Mouse (Mus musculus) adrenal gland, postnatal 14 days (tissue): ENCODE measurements around the gene Aldh3a1. TPM values are rescaled to one million over a fixed set of nuclear protein-coding genes. Genes with fewer than 3 reads are reported as not detected.

Experiments
- DNase-seq: peaks from one replicate; pipeline ENCODE4 v3.0.0; 2021; ENCODE audit warnings: mixed read lengths
- total RNA-seq: library from RNA; stranded (reverse); gene quantifications from 2 replicates; pipeline ENCODE4 v1.2.3, GENCODE M21; 2021

The Aldh3a1 gene
- total RNA-seq, 1 experiment from 2014 or later, result not detected

DNA sequence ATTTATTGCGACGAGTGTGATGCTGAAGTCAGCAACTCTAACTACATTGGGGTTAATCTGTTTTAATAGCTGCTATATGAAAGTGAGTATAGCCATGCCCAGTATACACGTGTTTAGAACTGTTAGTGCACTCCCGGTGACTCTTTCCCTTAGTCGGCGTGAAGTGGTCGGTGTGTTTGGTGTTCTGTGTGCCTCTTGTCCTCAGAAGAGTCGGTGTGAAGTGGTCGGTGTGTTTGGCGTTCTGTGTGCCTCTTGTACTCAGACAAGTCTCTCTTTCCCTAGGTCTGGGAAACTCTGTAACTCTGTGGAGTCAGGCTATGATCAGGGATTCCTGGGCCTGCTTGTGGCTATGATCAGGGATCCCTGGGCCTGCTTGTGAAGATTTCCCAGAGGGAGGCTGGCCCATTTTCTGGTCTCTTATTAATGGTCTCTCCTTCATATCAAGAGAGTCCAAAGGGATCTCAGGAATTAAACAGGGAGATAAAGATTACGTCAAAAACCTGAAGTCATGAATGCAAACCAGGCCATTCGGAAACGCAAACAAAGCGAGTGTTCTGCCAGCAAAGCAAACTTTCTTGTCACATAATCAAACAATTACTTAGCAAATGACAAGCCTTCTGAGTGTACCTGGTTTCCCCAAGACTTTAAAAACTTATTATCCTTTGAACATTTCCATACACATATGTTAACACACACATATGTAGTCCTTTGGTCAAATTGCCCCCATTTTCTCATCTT lies 10.6 kb upstream of the Aldh3a1 start:
- DNase-seq, result no peak

GRCm38 (mm10) chr11:61197935-61198334 lies 9.4 kb upstream of the Aldh3a1 start:
- DNase-seq, result no peak

- no peak for DNase-seq
Measured at GRCm38 (mm10) chr11:61199620-61200362, 7.5 kb upstream of the Aldh3a1 start.

DNA sequence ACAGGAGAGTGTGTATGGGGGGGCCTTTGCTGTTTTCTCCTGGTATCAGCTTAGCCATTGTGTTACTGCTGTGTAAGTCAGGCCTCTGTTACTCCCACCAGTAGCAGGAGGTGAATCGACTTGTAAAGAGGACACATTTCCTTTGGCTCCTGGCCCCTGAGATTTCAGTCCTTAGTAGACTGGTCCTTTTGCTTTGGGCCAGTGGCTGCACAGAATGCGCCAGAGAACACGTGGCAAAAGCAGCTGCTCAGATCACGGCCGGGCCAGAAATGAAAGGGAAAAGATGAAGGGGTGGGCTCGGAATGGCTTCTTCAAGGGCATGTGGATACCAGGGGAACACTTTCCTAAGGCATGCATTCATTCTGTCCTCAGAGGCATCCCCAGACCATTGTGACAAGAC lies 5.2 kb upstream of the Aldh3a1 start:
- no peak for DNase-seq

DNA sequence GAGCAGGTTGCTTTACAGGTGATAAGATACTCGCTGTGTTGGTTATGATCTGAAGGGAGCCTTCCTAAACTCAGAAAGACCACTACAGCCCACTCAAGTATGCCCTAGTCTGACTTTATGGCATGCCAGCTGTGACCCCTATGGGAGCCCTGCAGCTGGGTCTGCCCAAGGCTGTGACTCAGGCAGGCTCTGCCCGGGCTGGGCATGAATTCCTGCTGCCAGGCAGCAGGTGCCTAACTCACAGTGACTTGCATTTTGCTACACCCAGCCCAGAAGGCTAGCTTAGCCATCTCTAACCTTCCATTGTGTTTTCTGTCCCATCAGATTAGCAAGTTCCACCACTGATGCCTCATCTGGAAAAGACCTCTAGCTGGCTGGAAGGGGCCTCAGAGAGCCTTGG lies 4.5 kb upstream of the Aldh3a1 start:
- DNase-seq, result no peak

DNA sequence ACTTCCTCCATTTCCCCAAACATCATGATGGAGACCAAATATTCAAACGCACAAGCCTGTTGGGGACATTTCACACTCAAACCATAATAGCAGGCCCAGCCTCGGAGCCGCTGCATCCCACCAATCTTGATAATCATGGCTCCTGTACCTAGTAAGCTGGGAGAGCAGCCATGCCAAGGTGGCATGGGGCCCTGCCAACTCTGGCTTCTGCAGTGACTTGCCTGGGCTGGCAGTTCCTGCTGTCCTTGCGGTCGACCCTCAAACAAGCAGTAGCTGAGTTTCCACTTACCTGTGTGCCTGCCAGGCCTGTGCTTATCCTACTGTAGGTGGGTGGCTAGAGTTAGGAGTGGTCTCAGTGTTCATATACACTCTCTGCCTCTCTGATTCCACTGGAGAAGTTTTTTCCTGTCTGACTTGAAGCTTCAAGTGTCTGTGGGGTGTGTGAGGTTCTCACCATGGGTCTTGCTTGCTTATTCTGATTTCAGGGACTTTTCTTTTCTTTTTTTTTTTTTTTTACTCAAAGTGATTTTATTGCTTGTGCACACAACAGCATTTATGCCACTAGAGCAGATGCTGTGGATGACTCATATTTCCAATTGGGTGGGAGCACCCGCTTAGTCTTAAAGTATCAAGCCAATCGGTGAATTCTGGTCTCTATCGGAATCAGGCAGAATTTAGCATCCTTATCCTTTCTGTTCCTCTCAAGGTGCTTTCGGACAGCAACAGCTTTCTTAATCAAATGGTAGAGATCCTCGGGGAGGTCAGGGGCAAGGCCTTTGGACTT lies 2.0 kb upstream of the Aldh3a1 start:
- DNase-seq, result peak; percentile 26

DNA sequence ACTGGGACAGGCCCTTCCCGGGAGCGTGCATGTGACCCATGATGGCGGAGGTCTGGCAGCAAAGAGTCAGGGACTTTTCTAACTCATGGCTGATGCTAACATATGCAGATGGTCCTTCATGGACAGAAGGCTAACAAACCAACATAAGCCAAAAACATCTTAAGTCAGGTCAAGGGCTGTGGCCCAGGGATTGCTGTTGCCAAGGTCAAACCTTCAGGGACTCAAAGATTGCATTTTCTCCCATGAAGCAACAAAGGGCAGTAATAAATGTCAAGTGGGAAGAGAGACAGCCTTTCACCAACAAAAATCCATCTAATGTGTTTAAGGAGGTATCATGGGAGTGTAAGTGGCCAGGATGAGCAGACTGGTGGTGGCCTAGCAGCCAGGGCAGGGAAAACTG lies 1.2 kb upstream of the Aldh3a1 start:
- DNase-seq, result peak; percentile 37

DNA sequence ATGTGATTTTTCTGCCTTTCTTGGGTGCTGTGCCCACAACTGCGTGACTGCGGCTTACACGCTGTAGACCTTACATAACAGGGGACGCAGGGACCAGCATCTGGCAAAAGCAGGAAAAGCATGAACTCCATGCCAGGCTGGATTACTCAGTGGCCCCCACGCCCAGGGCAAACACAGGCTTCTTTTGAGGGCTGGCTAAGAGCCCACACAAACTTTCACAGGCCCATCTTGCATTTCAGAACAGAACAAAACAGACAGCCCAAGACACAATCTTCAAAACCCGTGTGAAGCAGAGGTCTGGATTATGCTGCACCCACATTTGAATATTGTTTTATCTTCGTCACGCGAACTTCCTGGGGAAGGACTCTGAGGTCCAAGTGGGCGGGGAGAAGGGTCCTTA lies 979 bp downstream of the Aldh3a1 start:
- DNase-seq, result no peak

GRCm38 (mm10) chr11:61212102-61212501 lies 4.8 kb downstream of the Aldh3a1 start:
- DNase-seq, result peak; percentile 49

DNA sequence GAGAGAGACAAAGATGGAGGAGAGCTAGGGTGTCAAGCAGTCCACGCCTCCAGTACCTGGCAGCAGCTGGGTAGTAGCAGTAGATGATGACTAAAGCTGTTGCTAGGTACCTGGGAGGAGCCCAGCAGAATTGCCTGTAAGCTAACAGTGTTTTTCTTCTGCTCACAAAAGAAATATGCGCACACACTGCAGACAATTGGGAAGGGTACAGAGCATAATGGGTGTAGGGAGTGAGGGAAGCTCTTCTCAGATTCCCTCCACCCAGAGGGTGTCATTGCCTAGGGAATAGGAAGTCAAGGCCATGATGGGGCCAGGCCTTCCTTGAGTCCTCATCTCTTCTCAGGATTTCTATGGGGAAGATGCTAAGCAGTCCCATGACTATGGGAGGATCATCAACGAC lies 8.6 kb downstream of the Aldh3a1 start:
- no peak for DNase-seq

DNA sequence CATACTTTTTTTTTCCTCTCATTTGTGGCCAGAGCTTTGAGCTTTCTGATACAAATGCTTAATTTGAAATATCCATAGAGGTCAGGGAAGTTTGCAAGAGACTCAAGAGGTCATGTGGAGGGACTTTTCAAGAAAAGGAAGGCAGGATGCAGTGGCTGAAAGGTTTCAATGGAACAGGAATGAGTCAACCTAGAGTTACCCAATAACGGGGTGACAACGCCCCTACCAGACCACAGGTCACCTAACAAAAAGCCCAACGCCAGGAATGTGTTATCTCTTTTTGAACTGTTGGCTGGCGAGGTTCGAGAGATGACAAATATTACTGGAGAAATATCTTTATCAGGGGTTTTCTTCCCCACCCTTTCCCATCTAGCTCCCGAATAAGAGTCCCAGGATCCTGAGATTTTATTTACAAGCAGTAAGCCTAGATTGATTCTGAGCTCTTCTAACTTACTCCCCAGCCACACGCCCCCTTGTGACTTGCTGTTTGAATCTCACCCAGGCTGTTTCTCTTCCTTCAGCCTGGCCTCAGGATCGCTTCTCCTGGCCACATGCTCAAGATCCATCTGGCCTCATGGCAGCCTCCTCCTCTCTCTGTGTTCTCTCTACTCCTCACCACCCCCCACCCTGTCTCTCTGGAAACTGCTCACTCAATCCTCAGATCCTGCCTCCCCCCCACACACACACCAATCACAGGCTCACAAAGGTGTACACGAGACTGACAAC lies 13.0 kb downstream of the Aldh3a1 start:
- DNase-seq, result no peak

DNA sequence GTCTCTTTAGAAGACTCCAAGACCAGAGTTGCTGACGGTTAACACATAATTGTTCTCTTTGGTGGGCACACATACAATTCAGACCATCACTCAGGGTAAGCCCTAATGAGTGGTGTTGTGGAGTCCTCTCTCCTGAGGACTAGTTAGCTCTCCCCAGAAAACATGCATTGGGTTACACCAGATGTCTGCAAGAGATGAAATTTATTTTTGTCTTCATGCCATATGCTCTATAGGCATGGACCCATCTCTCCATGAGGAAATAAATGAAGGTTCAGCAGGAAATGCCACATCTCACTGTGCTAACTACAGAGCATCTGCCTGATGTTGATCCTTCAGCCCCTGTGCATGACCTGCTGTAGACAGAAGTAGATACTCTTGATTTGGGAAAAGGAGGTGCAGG lies 14.7 kb downstream of the Aldh3a1 start:
- no peak for DNase-seq

DNA sequence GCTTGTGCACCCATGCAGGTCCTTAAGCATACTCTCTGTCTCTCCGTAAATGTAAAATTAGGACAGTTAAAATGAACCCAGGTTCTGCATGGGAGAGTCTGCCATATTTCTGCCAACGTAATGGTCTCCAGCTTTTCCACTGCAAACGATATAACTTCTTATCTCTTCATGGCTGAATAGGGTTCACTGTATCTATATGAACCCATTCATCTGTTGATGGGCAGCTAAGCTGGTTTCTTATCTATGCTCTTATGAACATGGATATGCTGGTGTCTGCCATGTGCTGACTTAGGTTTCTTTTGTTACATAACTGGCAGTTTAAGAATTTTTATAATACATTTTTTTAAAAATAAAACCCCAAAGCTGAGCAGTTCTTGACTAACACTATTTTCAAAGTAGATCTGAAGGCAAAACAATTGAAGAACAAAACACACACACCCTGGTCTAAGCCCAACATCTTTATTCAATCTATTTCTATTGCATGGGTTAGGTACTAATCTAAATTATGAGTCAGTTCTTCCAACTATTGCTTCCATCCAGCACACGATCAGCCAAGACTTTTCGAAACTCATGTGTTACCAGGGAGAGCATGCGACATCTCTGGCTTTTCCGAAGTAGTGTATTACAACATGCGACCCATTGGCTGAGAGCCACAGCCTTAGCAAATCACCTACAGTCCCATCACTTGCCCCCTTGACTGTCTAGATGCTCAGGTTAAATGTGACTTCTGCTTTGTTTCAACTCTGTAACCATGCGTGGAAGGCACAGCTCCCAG lies 15.8 kb downstream of the Aldh3a1 start:
- DNase-seq, result peak; percentile 13

GRCm38 (mm10) chr11:61224234-61224744 lies 17.0 kb downstream of the Aldh3a1 start:
- no peak for DNase-seq

DNA sequence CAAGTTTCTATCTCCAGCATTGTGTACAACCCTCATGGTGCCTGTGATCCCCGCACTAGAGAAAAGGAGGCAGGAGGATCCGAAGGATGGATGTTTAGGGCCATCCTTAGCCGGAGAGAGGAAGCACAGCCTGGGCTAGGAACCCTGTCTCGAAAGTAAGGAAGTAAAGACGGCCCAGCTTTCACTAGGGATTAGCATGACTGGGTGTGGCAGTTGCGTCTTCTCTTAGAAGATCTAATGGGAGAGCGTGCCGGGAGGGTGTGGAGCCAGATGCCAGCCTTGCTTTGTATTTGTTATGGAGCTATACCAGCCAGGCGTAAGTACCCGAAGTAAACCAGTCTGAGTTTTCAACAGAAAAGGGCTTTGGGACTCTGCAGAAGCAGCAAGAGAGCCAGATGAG lies 17.6 kb downstream of the Aldh3a1 start:
- no peak for DNase-seq

GRCm38 (mm10) chr11:61225511-61225910 lies 18.2 kb downstream of the Aldh3a1 start:
- DNase-seq, result no peak

GRCm38 (mm10) chr11:61225941-61226412 lies 18.6 kb downstream of the Aldh3a1 start:
- DNase-seq, result no peak

- no peak for DNase-seq
Measured at GRCm38 (mm10) chr11:61227816-61228215, 20.5 kb downstream of the Aldh3a1 start.

- no peak for DNase-seq
Measured at GRCm38 (mm10) chr11:61228406-61228805, 21.1 kb downstream of the Aldh3a1 start.

DNA sequence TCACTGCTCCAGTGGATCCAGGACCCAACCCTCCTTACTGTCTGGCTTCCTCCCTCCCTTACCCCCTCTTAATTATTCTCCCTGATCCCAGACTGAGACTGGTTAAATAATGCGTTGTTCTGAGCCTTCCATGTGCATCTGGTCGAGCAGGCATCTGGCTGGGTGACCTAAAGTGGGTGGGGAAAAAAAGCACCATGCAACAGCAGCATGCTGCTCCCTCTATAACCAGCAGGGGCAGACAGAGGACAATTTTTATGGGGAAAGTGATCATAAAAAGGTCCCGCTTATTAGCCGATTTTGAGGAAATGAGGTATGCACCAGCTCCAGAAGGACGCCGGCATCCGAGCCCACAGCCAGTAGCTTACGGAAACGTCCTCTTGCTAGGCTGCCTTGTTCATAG lies 24.0 kb downstream of the Aldh3a1 start:
- DNase-seq, result peak; percentile 78

GRCm38 (mm10) chr11:61234174-61234573 lies 26.8 kb downstream of the Aldh3a1 start:
- DNase-seq, result no peak
